Comparison of ENCODE assay signal across 25 mouse cellular contexts in the genomic region with DNA sequence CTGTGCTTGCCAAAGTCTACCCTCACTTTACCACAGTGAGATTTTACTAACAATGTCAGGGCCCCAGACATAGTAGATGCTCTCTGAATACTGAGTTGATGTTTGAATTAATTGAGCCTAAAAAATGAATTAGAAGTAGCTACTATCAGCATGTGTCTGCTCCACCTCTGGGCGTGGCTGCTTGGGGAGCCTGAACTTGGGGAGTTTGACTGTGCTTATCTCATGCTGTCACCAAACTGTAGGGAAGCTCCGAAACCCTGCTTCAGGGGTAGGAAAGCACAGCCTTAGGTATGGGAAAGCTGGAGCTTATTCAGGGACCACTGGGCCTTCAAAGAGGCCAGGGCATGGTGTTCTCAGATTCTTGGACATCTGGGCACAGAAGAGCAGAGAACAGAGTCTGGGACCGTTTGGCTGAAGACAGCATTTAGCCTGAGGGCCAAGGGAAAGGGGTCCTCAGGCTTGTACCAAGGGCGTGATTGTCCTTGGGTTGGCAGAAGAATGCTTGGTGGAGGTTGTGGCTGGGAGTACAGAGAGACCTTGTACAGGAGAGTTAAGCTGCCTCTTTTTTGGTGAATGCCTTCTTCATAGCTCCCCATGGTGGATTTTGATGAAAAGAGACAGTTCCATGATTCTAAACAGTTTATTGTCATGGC.
A peak's percentile ranks its signal among the peaks of the same experiment; 100 is the strongest.
DNase-seq lines count a peak whose midpoint lies in the region; ATAC-seq lines count a peak whose summit lies in the region.
"Had no signal": no experiment of that assay in that cellular context is flagged by ENCODE, and none has a peak within 500 bp of the region (broad histone marks: within the 10 kb centered on the region; RNA-seq: fewer than 3 reads in every experiment).

No protein-coding gene starts in this region.

- no peaks in the 10 kb centered on the region for H3K36me3 ChIP-seq in liver, embryonic 13.5 days
- H3K36me3 ChIP-seq: embryonic facial prominence, embryonic 10.5 days; heart, embryonic 15.5 days; intestine, embryonic 15.5 days; limb, embryonic 10.5 days; neural tube, embryonic 12.5 days had no signal

- peak overlapping the region; percentile 69 for H3K27ac ChIP-seq in liver, embryonic 13.5 days
- H3K27ac ChIP-seq: embryonic facial prominence, embryonic 10.5 days; heart, embryonic 15.5 days; intestine, embryonic 15.5 days; limb, embryonic 10.5 days; neural tube, embryonic 12.5 days had no signal

- H3K4me3 ChIP-seq in liver, embryonic 13.5 days (replicated peaks), result 0 out of 2 replicates have a peak overlapping the region, but pooled peaks have one; percentile 5
- H3K4me3 ChIP-seq: embryonic facial prominence, embryonic 10.5 days; heart, embryonic 15.5 days; intestine, embryonic 15.5 days; limb, embryonic 10.5 days; megakaryocyte, embryonic 14.5 days; neural tube, embryonic 12.5 days had no signal

- WGBS in liver, embryonic 13.5 days (ENCODE audit: insufficient replicate concordance), result 40% methylated on average over 4 of the region's 4 CpGs

- H3K27me3 ChIP-seq in liver, embryonic 13.5 days, result no peaks in the 10 kb centered on the region
- H3K27me3 ChIP-seq: heart, embryonic 15.5 days; intestine, embryonic 15.5 days; megakaryocyte, embryonic 14.5 days; neural tube, embryonic 12.5 days had no signal

- H3K4me1 ChIP-seq in liver, embryonic 13.5 days (replicated peaks), result peaks cover 16% of the 10 kb centered on the region
- H3K4me1 ChIP-seq: embryonic facial prominence, embryonic 10.5 days; heart, embryonic 15.5 days; intestine, embryonic 15.5 days; limb, embryonic 10.5 days; megakaryocyte, embryonic 14.5 days; neural tube, embryonic 12.5 days had no signal

- H3K4me2 ChIP-seq in liver, embryonic 13.5 days, result peak overlapping the region; percentile 53
- H3K4me2 ChIP-seq: heart, embryonic 15.5 days; intestine, embryonic 15.5 days; neural tube, embryonic 12.5 days had no signal

- ATAC-seq in common myeloid progenitor, adult 5-6 weeks (replicated peaks; ENCODE audit: low read depth, poor library complexity, severe bottlenecking), result peak; percentile 78
- ATAC-seq in liver, embryonic 13.5 days (ENCODE audit: low read depth), result peak; percentile 100
- peak; percentile 98 for ATAC-seq in megakaryocyte progenitor cell, adult 5-6 weeks (replicated peaks; ENCODE audit: poor library complexity)
- ATAC-seq: CD4-positive, CD25-positive, alpha-beta regulatory T cell, adult 4 months; forebrain, postnatal 0 days; hindbrain, embryonic 16.5 days; intestine, embryonic 15.5 days had no signal

- H3K9ac ChIP-seq in liver, embryonic 13.5 days, result peak overlapping the region; percentile 42; the same call in 1 of the 2 replicates
- H3K9ac ChIP-seq: forebrain, postnatal 0 days; heart, embryonic 15.5 days; intestine, embryonic 15.5 days; neural tube, embryonic 12.5 days had no signal

- no peaks in the 10 kb centered on the region for H3K9me3 ChIP-seq in liver, embryonic 13.5 days (replicated peaks)
- H3K9me3 ChIP-seq: embryonic facial prominence, embryonic 10.5 days; heart, embryonic 15.5 days; intestine, embryonic 15.5 days; limb, embryonic 10.5 days; megakaryocyte, embryonic 14.5 days; neural tube, embryonic 12.5 days had no signal

- DNase-seq in MEL-GATA-1-ER (ENCODE audit: extremely low read depth, low read depth), result peak; percentile 43
- DNase-seq in liver, embryonic 13.5 days, result peak; percentile 61
- no peak for DNase-seq in lung, postnatal 10 days
- DNase-seq in heart, adult 9 months (ENCODE audit: low spot score in 2 of 2), result no peak
- DNase-seq in spleen, postnatal 4 days (ENCODE audit: low spot score in 2 of 2), result no peak
- DNase-seq: adrenal gland, adult 2 months; cerebellum, adult 8-10 months; forebrain, postnatal 0 days; gastrocnemius, postnatal 25 days; kidney, adult 8-10 months; kidney, postnatal 14 days; lung, postnatal 14 days; midbrain, embryonic 14.5 days; right cerebral cortex, postnatal 14 days; thymus, postnatal 4 days had no signal

Comparison
In these comparisons a context has a peak if more than half of its experiments do, and no peak if none do; other contexts are left out.
1. DNase-seq: peak in MEL-GATA-1-ER (single experiment) and liver, embryonic 13.5 days (single experiment); none in lung, postnatal 10 days (single experiment), heart, adult 9 months (0 of 2) and spleen, postnatal 4 days (0 of 2).
2. Peak in every context shown above with its lines, with median percentiles within 50 percentile points of each other: ATAC-seq.